Mouse (Mus musculus) G1E (cell line): ENCODE data around the gene Zfp358.

ENCODE experiments used
- CTCF ChIP-seq: IDR thresholded peaks from 2 replicates; pipeline ENCODE4 v1.5.1; 2012; ENCODE audit warnings: low read depth, low read length, inconsistent platforms, mixed read lengths
- GATA1 ChIP-seq: IDR thresholded peaks from 2 replicates; pipeline ENCODE4 v1.6.1; 2012; ENCODE audit warnings: borderline replicate concordance, low read length, inconsistent platforms, mixed read lengths

DNA sequence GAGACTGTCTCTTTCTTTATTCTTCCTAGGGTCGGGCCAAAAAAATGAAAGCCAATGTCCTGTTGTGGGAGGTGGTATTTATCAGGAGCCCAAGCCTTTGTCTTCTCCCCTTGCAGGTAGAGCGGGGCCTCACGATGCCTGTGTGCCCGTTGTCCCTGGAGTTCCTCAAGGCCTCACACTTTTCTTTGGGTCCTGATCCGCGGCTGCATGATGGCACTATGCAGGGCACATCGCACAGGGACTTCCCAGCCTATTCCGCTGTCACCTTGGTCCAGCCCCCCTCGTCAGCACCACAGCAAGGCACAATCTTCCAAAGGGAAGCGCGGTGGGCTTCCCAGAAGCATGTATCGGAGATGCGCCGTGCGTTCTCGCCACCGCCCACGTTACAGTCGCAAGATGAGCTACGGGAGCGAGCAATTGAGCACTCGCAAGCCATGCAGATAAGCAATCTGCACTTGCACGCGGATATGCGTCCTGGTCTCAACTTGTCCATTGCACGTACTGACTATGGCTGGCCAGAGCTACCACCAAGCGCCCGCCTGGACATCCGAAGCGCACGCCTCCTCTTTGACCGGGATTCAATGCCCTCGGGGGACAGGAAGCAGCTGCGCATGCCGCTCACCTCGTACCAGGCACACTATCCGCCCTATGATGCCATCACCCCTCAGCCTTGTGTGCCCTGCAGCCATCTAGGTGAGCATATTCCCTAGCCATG, 17.1 kb upstream of the Zfp358 start:
- no peak for TF ChIP-seq GATA1
- no peak for TF ChIP-seq CTCF
